Mouse (Mus musculus) olfactory bulb, adult 2 months (tissue): ENCODE results near the gene Sec22a.

Source experiments
- CTCF ChIP-seq: fragments of 200-500 bp; IDR thresholded peaks from 2 replicates; pipeline ENCODE4 v1.5.1; 2012; ENCODE audit warnings: low read depth, mild to moderate bottlenecking, low read length, moderate library complexity; ENCODE audit not compliant: insufficient read depth
- POLR2A ChIP-seq: fragments of 200-500 bp; IDR thresholded peaks from 2 replicates; pipeline ENCODE4 v1.6.1; 2012; ENCODE audit warnings: mild to moderate bottlenecking, low read depth, low read length, moderate library complexity; ENCODE audit not compliant: insufficient read depth

GRCm38 (mm10) chr16:35319335-35319734 lies 44.4 kb downstream of the Sec22a start:
- TF ChIP-seq POLR2A (no peak), CTCF (no peak)
